Mouse (Mus musculus) monocyte, adult 2 months (primary cell): ENCODE measurements around the gene Adam19.

ENCODE experiments used
- DNase-seq, 2 experiments: peaks; one replicate each; pipeline ENCODE4 v3.0.0; 2022; ENCODE audit warnings: low spot score in 2 of 2, low read depth in 1 of 2

The Adam19 gene

DNA sequence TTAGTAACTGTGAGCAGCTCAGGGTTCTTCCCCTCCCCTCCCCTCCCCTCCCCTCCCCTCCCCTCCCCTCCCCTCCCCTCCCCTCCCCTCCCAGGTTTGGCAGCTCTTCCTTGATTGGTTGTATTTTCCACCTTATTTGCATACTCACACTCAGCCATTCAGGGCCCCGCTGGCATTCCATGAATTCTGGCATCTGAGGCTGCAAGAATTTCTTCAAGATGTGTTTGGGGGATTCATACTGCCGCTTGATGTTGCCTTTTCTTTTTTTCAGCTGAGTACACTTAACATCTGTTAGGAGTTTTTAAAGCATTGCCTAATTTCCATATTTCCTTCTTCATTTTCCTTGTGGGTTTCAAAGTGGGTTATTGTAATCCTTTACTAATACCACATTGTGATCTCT lies 132.5 kb downstream of the Adam19 start:
- no peak for DNase-seq

DNA sequence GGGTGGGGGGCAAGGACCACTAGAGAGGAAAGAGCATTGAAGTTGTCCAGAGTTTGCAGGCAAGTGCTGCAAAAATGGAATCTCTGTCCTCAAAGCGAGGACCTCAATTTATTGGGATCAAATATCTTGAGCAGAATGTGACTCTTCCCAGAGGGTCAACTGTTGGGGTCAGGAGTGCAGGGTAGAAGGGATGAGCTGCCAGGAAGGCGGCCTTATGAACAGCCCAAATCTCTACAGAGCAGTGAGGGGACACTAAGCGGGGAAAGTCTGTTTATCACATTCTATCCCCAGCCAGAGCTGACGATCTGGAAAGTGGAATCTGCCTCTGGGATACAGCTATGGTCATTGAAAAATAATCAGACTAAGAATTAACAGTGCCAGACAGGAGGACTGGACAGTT lies 138.4 kb downstream of the Adam19 start:
- DNase-seq, result no peak
